Mouse (Mus musculus) left cerebral cortex, adult 6 months (tissue): ENCODE results near the gene Cfap77. TPM values are rescaled to one million over a fixed set of nuclear protein-coding genes. Genes with fewer than 3 reads are reported as not detected.

Source experiments
- long read RNA-seq, 2 experiments: library from polyadenylated mRNA; unstranded; transcript quantifications; one replicate each; pipeline ENCODE4 v2.0.0; 2019 to 2020
- polyA plus RNA-seq: library from polyadenylated mRNA; unstranded; fragments of <200 nt; fragmentation: Nextera tagmentation; gene quantifications from 2 replicates; pipeline ENCODE4 v1.2.3, GENCODE M21; 2021

Gene Cfap77
- 0.18 and 0.35 TPM in 2 replicates for polyA plus RNA-seq
- long read RNA-seq, experiment 1: 0 reads
- long read RNA-seq, experiment 2: 0 reads

DNA sequence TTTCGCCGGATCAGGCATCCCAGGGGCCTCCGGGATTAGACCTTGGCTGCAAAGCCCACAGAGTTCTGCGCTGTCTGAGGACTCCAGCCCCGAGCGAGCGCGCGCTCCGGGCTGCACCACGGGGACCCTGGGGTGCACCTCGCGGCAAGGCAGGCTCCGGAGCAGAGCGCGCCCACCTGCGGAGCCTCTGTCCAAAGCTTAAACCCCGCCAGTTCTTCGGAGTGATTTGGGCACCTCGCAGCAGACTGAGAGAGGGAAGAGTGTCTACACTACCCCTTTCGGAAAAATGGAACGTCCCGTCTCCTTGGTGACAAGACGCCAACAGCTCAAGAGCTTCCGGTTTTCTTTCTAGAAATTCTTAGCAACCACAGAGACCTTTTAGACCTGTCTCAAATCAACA, at the start of gene Cfap77:
Gene Cfap77 (minus strand): TSS at position 76 of the 400 bp plus-strand sequence.

DNA sequence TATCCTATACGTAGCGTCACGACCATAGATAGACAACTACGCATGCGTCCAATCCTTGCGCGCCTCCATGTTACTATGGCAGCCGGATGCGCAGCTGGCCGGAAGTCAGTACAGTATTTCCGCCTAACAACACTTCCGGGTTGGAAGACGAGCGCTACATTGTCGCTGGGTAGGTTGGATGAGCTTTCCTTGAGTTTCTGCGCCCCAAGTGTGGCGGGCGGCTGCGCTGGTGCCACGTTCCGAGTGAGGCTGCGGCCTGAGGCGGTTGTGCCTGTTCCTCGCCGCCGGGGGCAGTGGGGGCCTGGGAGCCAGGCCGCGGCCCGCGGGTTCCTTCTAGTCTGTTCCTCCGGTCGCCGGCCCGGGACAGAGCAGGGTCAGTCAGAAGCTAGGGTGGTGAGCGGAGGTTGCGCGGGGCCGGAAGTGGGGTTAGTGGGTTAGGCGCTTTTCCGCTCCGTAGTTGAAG, 5.3 kb upstream of the Cfap77 start, which contains the start of gene Ttf1:
Gene Ttf1 (plus strand): TSS at position 128 of the 463 bp plus-strand sequence.

DNA sequence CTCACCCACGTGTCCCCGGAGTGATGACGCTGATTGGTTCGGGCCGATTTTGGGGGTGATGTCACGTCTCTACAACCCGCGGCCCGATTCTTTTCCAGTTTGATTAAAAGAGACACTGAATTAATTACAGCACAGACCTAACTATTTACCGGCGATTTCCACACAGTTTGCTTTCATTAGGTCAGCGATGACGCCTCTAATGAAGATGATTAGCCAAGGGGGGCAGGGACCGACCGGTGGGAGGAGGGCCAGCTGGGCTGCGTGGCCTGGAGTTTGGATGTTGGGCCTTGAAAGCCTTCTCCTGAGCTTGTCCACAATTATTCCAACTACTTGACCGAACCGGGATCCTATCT, 138.4 kb downstream of the Cfap77 start, which contains the start of gene Barhl1:
Gene Barhl1 (minus strand): TSS at position 156 of the 353 bp plus-strand sequence.

Other genes with a start within 250 kb of the Cfap77 start
- gene Gtf3c4, start 214.7 kb downstream of the Cfap77 start, polyA plus RNA-seq: 2.8 and 5.3 TPM in 2 replicates
- gene Ddx31, start 214.7 kb downstream of the Cfap77 start, polyA plus RNA-seq: 2.8 and 2.9 TPM in 2 replicates
- not detected in 2 replicates for gene Barhl1, start 138.4 kb downstream of the Cfap77 start, polyA plus RNA-seq
- gene Ttf1, start 5.2 kb upstream of the Cfap77 start, polyA plus RNA-seq: 2.1 TPM in 2 replicates
- gene Setx, start 69.1 kb upstream of the Cfap77 start, polyA plus RNA-seq: 6.0 and 7.7 TPM in 2 replicates
- gene Ntng2, start 197.9 kb upstream of the Cfap77 start, polyA plus RNA-seq: 13.2 and 30.6 TPM in 2 replicates